Mouse (Mus musculus) kidney, adult 8-10 months (tissue): ENCODE results near the gene Synj2.

Source experiments
- DNase-seq, 2 experiments: peaks; one replicate each; pipeline ENCODE4 v3.0.0; 2022

Synj2 gene

GRCm38 (mm10) chr17:5977056-5977920 lies 36.2 kb downstream of the Synj2 start:
- DNase-seq, result no peak

- DNase-seq, result no peak
Measured at GRCm38 (mm10) chr17:5977921-5978504, 36.9 kb downstream of the Synj2 start.

- DNase-seq, result no peak
Measured at GRCm38 (mm10) chr17:5978505-5979077, 37.5 kb downstream of the Synj2 start.

GRCm38 (mm10) chr17:5980860-5981259 lies 39.8 kb downstream of the Synj2 start:
- DNase-seq, result peak in 1 of 2 experiments; percentile 37

GRCm38 (mm10) chr17:5983150-5983549 lies 42.1 kb downstream of the Synj2 start:
- no peak for DNase-seq

GRCm38 (mm10) chr17:5983901-5984300 lies 42.8 kb downstream of the Synj2 start:
- no peak for DNase-seq

- no peak for DNase-seq
Measured at GRCm38 (mm10) chr17:5984700-5985231, 43.7 kb downstream of the Synj2 start.

- no peak for DNase-seq
Measured at GRCm38 (mm10) chr17:5985271-5985670, 44.2 kb downstream of the Synj2 start.

- no peak for DNase-seq
Measured at GRCm38 (mm10) chr17:5987271-5988056, 46.4 kb downstream of the Synj2 start.

- no peak for DNase-seq
Measured at GRCm38 (mm10) chr17:5988102-5988501, 47.0 kb downstream of the Synj2 start.

GRCm38 (mm10) chr17:5992866-5993580 lies 51.9 kb downstream of the Synj2 start:
- no peak for DNase-seq

- DNase-seq, result no peak
Measured at GRCm38 (mm10) chr17:5993581-5994260, 52.6 kb downstream of the Synj2 start.

GRCm38 (mm10) chr17:5994606-5995005 lies 53.5 kb downstream of the Synj2 start:
- DNase-seq, result no peak

GRCm38 (mm10) chr17:5996589-5996988 lies 55.5 kb downstream of the Synj2 start:
- DNase-seq, result no peak

- peak; percentile 61 to 64 for DNase-seq
Measured at GRCm38 (mm10) chr17:5997380-5998234, 56.5 kb downstream of the Synj2 start.

- no peak for DNase-seq
Measured at GRCm38 (mm10) chr17:5998235-5998500, 57.1 kb downstream of the Synj2 start.

- DNase-seq, result no peak
Measured at GRCm38 (mm10) chr17:5999039-5999543, 58.0 kb downstream of the Synj2 start.

- DNase-seq, result no peak
Measured at GRCm38 (mm10) chr17:6000864-6001319, 59.8 kb downstream of the Synj2 start.

GRCm38 (mm10) chr17:6001389-6001788 lies 60.3 kb downstream of the Synj2 start:
- no peak for DNase-seq

GRCm38 (mm10) chr17:6001836-6002235 lies 60.8 kb downstream of the Synj2 start:
- DNase-seq, result no peak

- DNase-seq, result no peak
Measured at GRCm38 (mm10) chr17:6002563-6002962, 61.5 kb downstream of the Synj2 start.
